Mouse (Mus musculus) E14TG2a.4 (cell line): ENCODE measurements around the gene Bhlhe40.

ENCODE experiments used
- H3K27me3 ChIP-seq: 2 replicates; pipeline ENCODE4 v1.6.1; 2014; ENCODE audit warnings: low read length, control low read depth; ENCODE audit not compliant: insufficient read depth
- H3K36me3 ChIP-seq: 2 replicates; pipeline ENCODE4 v1.6.1; 2014; ENCODE audit warnings: low read length, control low read depth; ENCODE audit not compliant: insufficient read depth
- H3K4me1 ChIP-seq: replicated peaks from 2 replicates; pipeline ENCODE4 v1.6.1; 2014; ENCODE audit warnings: low read depth, low read length, control low read depth
- H3K4me3 ChIP-seq: replicated peaks from 2 replicates; pipeline ENCODE4 v1.5.1; 2014; ENCODE audit warnings: mild to moderate bottlenecking, low read length
- H3K9me3 ChIP-seq: 2 replicates; pipeline ENCODE4 v1.6.1; 2014; ENCODE audit warnings: low read length, control low read depth
- CTCF ChIP-seq: conservative IDR thresholded peaks from 2 replicates; pipeline ENCODE4 v1.5.1; 2014; ENCODE audit warnings: low read length
- NANOG ChIP-seq: IDR thresholded peaks from 2 replicates; pipeline ENCODE4 v1.6.1; 2014; ENCODE audit warnings: borderline replicate concordance, low read length, mixed read lengths
- POU5F1 ChIP-seq: IDR thresholded peaks from 2 replicates; pipeline ENCODE4 v1.6.1; 2014; ENCODE audit warnings: low read length, borderline replicate concordance

Gene Bhlhe40

DNA sequence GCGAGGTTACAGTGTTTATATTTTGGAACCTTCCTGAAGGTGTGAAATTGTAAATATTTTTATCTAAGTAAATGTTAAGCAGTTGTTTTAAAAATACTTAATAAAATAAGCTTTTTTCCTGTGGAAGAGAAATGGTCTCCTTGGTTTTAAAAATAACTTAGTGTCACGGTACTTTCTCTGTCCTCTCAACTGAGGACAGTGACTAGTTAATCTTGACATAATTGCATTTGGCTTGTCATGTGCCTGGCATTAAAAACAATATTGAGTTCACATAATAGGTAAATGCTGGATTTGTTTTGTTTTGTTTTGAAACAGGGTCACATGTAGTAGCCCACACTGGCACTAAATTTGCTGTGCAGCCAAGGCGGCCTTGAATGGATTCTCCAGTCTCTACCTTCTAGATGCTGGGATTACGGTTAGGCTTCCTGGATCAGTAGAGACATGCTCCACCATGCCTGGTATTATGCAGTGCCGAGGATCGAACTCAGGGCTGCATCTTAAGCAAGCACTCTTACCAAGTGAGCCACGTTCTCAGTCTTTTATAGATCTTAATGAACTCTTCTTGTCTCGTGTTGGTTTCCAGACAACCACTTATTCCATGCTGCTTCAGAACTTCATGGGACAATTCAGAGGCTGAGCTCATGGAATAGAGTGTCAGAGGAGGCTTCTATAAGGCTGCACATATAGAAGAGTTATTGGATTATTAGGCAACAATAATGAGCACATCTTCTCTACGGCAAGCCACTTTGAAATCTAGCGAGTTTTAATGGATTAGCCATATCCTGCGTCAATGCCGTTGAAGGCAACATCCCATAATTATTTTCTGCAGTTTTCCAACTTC lies 6.4 kb downstream of the Bhlhe40 start:
- H3K4me1 ChIP-seq = peaks cover 88% of the 10 kb centered on the region
- no peaks in the 10 kb centered on the region for H3K9me3 ChIP-seq
- H3K27me3 ChIP-seq = peaks cover 24% of the 10 kb centered on the region
- TF ChIP-seq NANOG (no peak), CTCF (no peak), POU5F1 (no peak)
- 0 out of 2 replicates have a peak overlapping the region, but pooled peaks have one; percentile 72 for H3K4me3 ChIP-seq
- H3K36me3 ChIP-seq = peaks cover 52% of the 10 kb centered on the region

DNA sequence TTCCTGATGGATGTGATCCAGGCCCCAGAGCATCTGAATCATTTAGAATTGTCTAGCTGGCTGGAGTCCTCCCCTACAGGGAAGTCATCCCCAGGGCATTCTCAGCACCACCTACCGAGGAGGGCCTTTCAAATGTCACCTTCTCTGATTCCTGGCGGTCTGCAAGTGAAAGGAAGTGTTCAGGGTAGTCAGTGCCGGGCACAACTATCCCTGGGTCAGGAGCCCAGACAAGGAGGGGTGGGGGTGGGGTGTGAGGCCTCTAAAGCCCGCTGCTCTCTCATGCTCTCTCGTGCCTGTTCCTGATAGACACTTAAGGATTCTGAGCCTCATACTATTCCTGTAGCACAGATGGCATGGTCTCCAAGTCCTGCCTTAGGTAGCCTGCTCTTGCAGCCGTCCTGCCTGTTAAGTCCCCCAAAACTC lies 7.2 kb downstream of the Bhlhe40 start:
- Histone ChIP-seq H3K36me3 (peaks cover 44% of the 10 kb centered on the region), H3K4me1 (peaks cover 81% of the 10 kb centered on the region), H3K4me3 (peak overlapping the region; percentile 72; the same call in 1 of the 2 replicates), H3K27me3 (peaks cover 24% of the 10 kb centered on the region), H3K9me3 (no peaks in the 10 kb centered on the region)
- no peak for TF ChIP-seq POU5F1
- no peak for TF ChIP-seq CTCF
- TF ChIP-seq NANOG = peak; percentile 87

DNA sequence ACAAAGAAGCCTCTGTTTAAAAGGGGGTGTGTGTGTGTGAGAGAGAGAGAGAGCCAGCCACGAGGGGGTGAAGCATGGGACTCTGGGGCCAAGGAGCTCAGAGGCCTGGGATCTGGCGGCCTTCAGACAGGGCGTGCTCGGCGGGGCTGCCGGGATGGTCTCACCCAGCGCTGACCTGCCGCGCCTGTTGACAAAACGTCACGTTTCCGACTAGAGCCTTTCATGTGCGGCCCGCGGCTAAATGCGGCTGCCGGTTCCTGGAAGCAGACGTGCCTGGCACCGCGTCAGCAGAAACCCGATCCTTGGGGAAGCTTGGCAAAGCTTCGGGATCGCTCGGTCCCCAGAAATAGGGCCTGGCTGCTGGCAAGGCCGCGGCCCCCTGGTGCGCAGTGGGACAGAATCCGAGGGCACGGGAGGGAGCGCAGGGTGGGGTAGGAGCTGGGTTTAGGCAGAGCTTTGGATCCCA lies 7.9 kb downstream of the Bhlhe40 start:
- Histone ChIP-seq H3K4me1 (peaks cover 74% of the 10 kb centered on the region), H3K36me3 (peaks cover 37% of the 10 kb centered on the region), H3K9me3 (no peaks in the 10 kb centered on the region), H3K4me3 (peak overlapping the region; percentile 72), H3K27me3 (peaks cover 24% of the 10 kb centered on the region)
- TF ChIP-seq NANOG = no peak
- TF ChIP-seq POU5F1 = no peak
- no peak for TF ChIP-seq CTCF

DNA sequence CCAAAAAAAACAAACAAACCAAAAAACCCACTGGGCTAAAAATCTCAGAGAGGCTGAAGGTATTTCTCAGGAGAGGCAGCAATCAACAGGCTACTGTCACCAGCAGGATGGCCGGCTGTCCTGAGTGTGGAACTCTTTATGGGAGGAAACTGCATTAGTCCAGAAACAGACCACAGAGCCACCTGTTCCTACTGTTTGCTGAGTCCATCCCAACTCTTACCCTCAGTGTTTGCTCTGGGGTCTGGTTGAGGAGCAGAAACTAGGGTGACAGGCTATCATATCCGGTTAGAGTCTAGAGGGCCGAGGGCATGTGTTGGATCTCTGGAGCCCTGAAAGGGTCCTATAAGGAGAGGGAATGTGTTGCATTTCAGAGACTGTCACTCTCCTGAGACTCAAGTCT lies 9.8 kb downstream of the Bhlhe40 start:
- Histone ChIP-seq H3K4me1 (peaks cover 55% of the 10 kb centered on the region), H3K9me3 (no peaks in the 10 kb centered on the region), H3K36me3 (peaks cover 18% of the 10 kb centered on the region), H3K4me3 (no peak overlapping the region), H3K27me3 (peaks cover 21% of the 10 kb centered on the region)
- no peak for TF ChIP-seq CTCF
- no peak for TF ChIP-seq NANOG
- TF ChIP-seq POU5F1 = no peak

DNA sequence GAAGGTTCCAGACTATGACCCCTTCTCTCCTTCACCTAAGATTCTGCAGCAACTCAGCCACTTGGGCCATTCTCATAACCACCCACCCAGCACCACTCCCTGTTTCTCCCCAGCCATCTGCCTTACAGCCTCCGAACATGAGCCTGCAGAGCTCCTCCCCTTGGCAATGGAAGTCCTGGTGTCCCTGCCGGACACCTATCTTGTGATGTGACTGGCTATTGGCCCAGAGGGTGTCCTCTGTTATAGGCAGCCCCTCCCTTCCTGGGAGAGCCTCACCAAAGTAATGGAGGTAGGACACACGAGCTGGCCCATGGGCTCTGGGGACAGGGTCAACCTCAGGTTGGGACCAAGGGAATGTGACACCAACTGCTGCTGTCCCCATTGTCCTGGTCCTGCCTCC lies 10.4 kb downstream of the Bhlhe40 start:
- TF ChIP-seq POU5F1 (no peak), CTCF (no peak), NANOG (no peak)

DNA sequence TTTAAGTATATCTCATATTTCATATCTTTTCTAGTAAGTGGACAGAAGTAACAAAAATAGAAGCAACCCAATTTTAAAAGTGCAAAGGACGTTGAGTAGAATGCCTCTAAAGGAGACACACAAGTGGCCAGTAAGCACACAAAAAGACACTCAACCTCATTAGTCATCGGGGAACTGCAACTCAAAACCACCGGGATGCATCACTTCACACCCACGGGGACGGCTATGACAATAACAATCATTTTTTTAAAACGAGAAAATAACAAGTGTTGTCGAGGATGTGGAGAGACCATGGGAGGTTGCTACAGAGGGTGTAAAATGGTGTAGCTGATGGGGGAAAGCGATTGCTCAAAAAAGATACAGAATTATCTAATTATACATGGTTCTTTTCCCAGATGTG lies 11.7 kb downstream of the Bhlhe40 start:
- H3K4me3 ChIP-seq = no peak overlapping the region
- H3K9me3 ChIP-seq = no peaks in the 10 kb centered on the region
- TF ChIP-seq POU5F1 (no peak), NANOG (no peak), CTCF (no peak)
- H3K36me3 ChIP-seq = peaks cover 2% of the 10 kb centered on the region; the same call in 1 of the 2 replicates
- H3K27me3 ChIP-seq = peaks cover 21% of the 10 kb centered on the region
- H3K4me1 ChIP-seq = peaks cover 45% of the 10 kb centered on the region

More for the DNA sequence above, 10.4 kb downstream of the Bhlhe40 start:
- Histone ChIP-seq H3K4me1 (peaks cover 49% of the 10 kb centered on the region), H3K9me3 (no peaks in the 10 kb centered on the region), H3K36me3 (peaks cover 12% of the 10 kb centered on the region), H3K4me3 (no peak overlapping the region), H3K27me3 (peaks cover 21% of the 10 kb centered on the region)

DNA sequence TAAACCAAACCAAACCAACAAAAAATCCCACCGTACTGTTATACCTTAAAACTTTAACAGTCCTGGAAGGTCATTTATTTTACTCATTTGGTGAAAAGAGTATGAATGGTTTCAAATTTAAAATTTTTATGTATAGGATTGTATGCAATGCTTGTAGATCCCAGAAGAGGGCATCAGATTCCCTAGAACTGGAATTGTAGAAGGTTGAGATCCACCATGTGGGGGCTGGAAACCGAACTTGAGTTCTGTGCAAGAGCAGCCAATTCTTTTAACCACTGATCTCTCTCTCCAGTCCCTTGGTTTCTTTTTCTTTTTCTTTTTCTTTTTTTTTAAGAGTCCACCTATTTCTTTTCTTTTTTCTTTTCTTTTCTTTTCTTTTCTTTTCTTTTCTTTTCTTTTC lies 13.8 kb downstream of the Bhlhe40 start:
- H3K36me3 ChIP-seq = no peaks in the 10 kb centered on the region
- peaks cover 17% of the 10 kb centered on the region for H3K27me3 ChIP-seq
- H3K4me3 ChIP-seq = no peak overlapping the region
- no peaks in the 10 kb centered on the region for H3K9me3 ChIP-seq
- peaks cover 45% of the 10 kb centered on the region for H3K4me1 ChIP-seq
- TF ChIP-seq NANOG (no peak), CTCF (peak; percentile 33), POU5F1 (no peak)

DNA sequence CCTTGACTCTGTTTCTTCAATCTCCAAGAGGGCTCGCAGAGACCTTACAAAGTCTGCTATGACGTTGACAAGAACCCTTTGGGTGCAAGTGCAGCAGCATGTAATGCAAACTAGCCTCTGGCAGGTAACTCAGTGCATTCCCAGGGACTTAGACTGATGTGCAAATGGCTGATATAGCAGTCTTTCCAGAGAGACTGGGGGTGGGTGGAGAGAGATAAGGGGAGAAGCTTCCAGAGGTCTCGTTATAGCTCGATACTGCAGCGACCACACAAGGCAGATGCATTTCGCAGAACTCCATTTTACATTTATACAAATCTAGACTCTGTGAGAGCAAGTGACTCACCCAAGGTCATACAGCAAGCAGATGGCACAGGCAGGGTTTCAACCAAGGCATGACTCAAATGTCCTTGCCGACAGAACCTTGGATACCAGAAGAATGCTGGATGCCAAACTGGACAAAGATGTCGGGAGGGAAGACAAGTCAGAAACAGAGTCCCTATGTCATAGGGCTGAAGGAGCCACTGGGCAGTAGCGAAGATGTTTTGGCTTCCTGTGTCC lies 16.4 kb downstream of the Bhlhe40 start:
- Histone ChIP-seq H3K4me3 (no peak overlapping the region), H3K27me3 (no peaks in the 10 kb centered on the region), H3K9me3 (no peaks in the 10 kb centered on the region), H3K36me3 (no peaks in the 10 kb centered on the region), H3K4me1 (peaks cover 39% of the 10 kb centered on the region)
- TF ChIP-seq CTCF (no peak), POU5F1 (no peak), NANOG (no peak)
